Mouse (Mus musculus) liver, embryonic 11.5 days (tissue): Measurements from ENCODE around the gene Rpusd1. TPM values are rescaled to one million over a fixed set of nuclear protein-coding genes. Genes with fewer than 3 reads are reported as not detected.
A peak's percentile ranks its signal among the peaks of the same experiment; 100 is the strongest.

Source experiments
- ATAC-seq: fragments of 200-750 bp; cut with Nextera tagmentation; replicated peaks from 2 replicates; pipeline ENCODE4 v1.8.0; 2017; ENCODE audit warnings: moderate number of reproducible peaks, mild to moderate bottlenecking, moderate TSS enrichment, moderate library complexity; ENCODE audit not compliant: low FRiP score
- DNase-seq: peaks from one replicate; pipeline ENCODE4 v3.0.0-alpha.2; 2017; ENCODE audit warnings: low spot score
- H3K27ac ChIP-seq: fragments of 300-500 bp; sonication (generic); 2 replicates; pipeline ENCODE4 v1.5.1; 2014; ENCODE audit warnings: mild to moderate bottlenecking, low read depth, low read length, control low read depth
- H3K27me3 ChIP-seq: fragments of 300-500 bp; sonication (generic); replicated peaks from 2 replicates; pipeline ENCODE4 v1.6.1; 2014; ENCODE audit warnings: low read length, mixed read lengths; ENCODE audit not compliant: control insufficient read depth, insufficient read depth
- H3K36me3 ChIP-seq: fragments of 300-500 bp; sonication (generic); 2 replicates; pipeline ENCODE4 v1.6.1; 2014; ENCODE audit warnings: mild to moderate bottlenecking, low read length, moderate library complexity, mixed read lengths; ENCODE audit not compliant: control insufficient read depth, insufficient read depth
- H3K4me1 ChIP-seq: fragments of 300-500 bp; sonication (generic); replicated peaks from 2 replicates; pipeline ENCODE4 v1.6.1; 2014; ENCODE audit warnings: low read length, mixed read lengths; ENCODE audit not compliant: control insufficient read depth, insufficient read depth
- H3K4me2 ChIP-seq: fragments of 300-500 bp; sonication (generic); 2 replicates; pipeline ENCODE4 v1.6.1; 2014; ENCODE audit warnings: mild to moderate bottlenecking, control low read depth, moderate library complexity
- H3K4me3 ChIP-seq: fragments of 300-500 bp; sonication (generic); 2 replicates; pipeline ENCODE4 v1.5.1; 2014; ENCODE audit warnings: low read depth, low read length, control low read depth
- H3K9ac ChIP-seq: fragments of 300-500 bp; sonication (generic); 2 replicates; pipeline ENCODE4 v1.6.1; 2014; ENCODE audit warnings: low read depth, low read length, control low read depth
- H3K9me3 ChIP-seq: fragments of 300-500 bp; sonication (generic); 2 replicates; pipeline ENCODE4 v1.6.1; 2016; ENCODE audit warnings: low read length, inconsistent platforms, mixed read lengths; ENCODE audit not compliant: control insufficient read depth
- WGBS: fragments of 180-500 bp; shearing (Covaris S2); extraction: QIAGEN DNeasy Blood & Tissue Kit; methylation state at CpG from one replicate; pipeline ENCODE4 v1.1.7; 2014; 5-methylcytosine and 5-hydroxymethylcytosine counted together
- polyA plus RNA-seq: library from polyadenylated mRNA; unstranded; fragments of >200 nt; fragmentation: Nextera tagmentation; extraction: Ambion mirVana; gene quantifications from 2 replicates; pipeline ENCODE4 v1.2.1, GENCODE M21; 2014

The Rpusd1 gene
- polyA plus RNA-seq, 1 experiment from 2014 or later, result 17.5 TPM

- Histone ChIP-seq H3K9ac (no peak overlapping the region), H3K36me3 (no peaks in the 10 kb centered on the region), H3K27ac (no peak overlapping the region), H3K4me2 (no peak overlapping the region), H3K4me3 (no peak overlapping the region), H3K4me1 (no peaks in the 10 kb centered on the region), H3K9me3 (no peaks in the 10 kb centered on the region), H3K27me3 (no peaks in the 10 kb centered on the region)
- ATAC-seq (no peak), DNase-seq (no peak)
- WGBS, result 68% methylated on average over 9 of the region's 9 CpGs
Measured at GRCm38 (mm10) chr17:25756378-25757242, 29.1 kb downstream of the Rpusd1 start.

GRCm38 (mm10) chr17:25757691-25758090, 30.2 kb downstream of the Rpusd1 start:
- Histone ChIP-seq H3K27ac (no peak overlapping the region), H3K27me3 (no peaks in the 10 kb centered on the region), H3K4me3 (no peak overlapping the region), H3K9ac (no peak overlapping the region), H3K9me3 (no peaks in the 10 kb centered on the region), H3K36me3 (no peaks in the 10 kb centered on the region), H3K4me1 (no peaks in the 10 kb centered on the region), H3K4me2 (no peak overlapping the region)
- ATAC-seq (no peak), DNase-seq (no peak)
- 62% methylated on average over 3 of the region's 3 CpGs for WGBS

- H3K27me3 ChIP-seq, result no peaks in the 10 kb centered on the region
- no peak overlapping the region for H3K9ac ChIP-seq
- ATAC-seq (no peak), DNase-seq (no peak)
- no peaks in the 10 kb centered on the region for H3K36me3 ChIP-seq
- 71% methylated on average over 8 of the region's 8 CpGs for WGBS
- H3K4me1 ChIP-seq, result no peaks in the 10 kb centered on the region
- no peak overlapping the region for H3K4me3 ChIP-seq
- no peaks in the 10 kb centered on the region for H3K9me3 ChIP-seq
- H3K4me2 ChIP-seq, result no peak overlapping the region
- H3K27ac ChIP-seq, result no peak overlapping the region
Measured at GRCm38 (mm10) chr17:25760148-25760547, 32.7 kb downstream of the Rpusd1 start.

- ATAC-seq (no peak), DNase-seq (no peak)
- 47% methylated on average over 4 of the region's 4 CpGs for WGBS
- H3K27me3 ChIP-seq, result 0 out of 2 replicates have a peak, but pooled peaks cover 3% of the 10 kb centered on the region
- H3K27ac ChIP-seq, result no peak overlapping the region
- H3K4me3 ChIP-seq, result no peak overlapping the region
- H3K4me2 ChIP-seq, result no peak overlapping the region
- no peaks in the 10 kb centered on the region for H3K36me3 ChIP-seq
- H3K9ac ChIP-seq, result no peak overlapping the region
- no peaks in the 10 kb centered on the region for H3K4me1 ChIP-seq
- no peaks in the 10 kb centered on the region for H3K9me3 ChIP-seq
Measured at GRCm38 (mm10) chr17:25761561-25761970, 34.1 kb downstream of the Rpusd1 start.

GRCm38 (mm10) chr17:25762591-25762990, 35.1 kb downstream of the Rpusd1 start:
- no peak for ATAC-seq
- H3K4me1 ChIP-seq, result no peaks in the 10 kb centered on the region

GRCm38 (mm10) chr17:25765886-25766285, 38.4 kb downstream of the Rpusd1 start:
- H3K27ac ChIP-seq, result no peak overlapping the region
- peaks cover 3% of the 10 kb centered on the region; the same call in 1 of the 2 replicates for H3K27me3 ChIP-seq
- ATAC-seq, result no peak
- no peaks in the 10 kb centered on the region for H3K36me3 ChIP-seq
- no peak overlapping the region for H3K4me2 ChIP-seq
- DNase-seq, result no peak
- no peak overlapping the region for H3K4me3 ChIP-seq
- H3K4me1 ChIP-seq, result no peaks in the 10 kb centered on the region
- H3K9ac ChIP-seq, result no peak overlapping the region
- no peaks in the 10 kb centered on the region for H3K9me3 ChIP-seq
- 71% methylated on average over 5 of the region's 5 CpGs for WGBS

More at GRCm38 (mm10) chr17:25762591-25762990, 35.1 kb downstream of the Rpusd1 start:
- Histone ChIP-seq H3K4me2 (no peak overlapping the region), H3K36me3 (no peaks in the 10 kb centered on the region), H3K4me3 (no peak overlapping the region), H3K9ac (no peak overlapping the region), H3K9me3 (no peaks in the 10 kb centered on the region), H3K27me3 (peaks cover 3% of the 10 kb centered on the region; the same call in 1 of the 2 replicates), H3K27ac (no peak overlapping the region)
- no peak for DNase-seq
- 31% methylated on average over 3 of the region's 3 CpGs for WGBS

- Histone ChIP-seq H3K27me3 (peaks cover 6% of the 10 kb centered on the region; the same call in 1 of the 2 replicates), H3K4me3 (no peak overlapping the region), H3K27ac (no peak overlapping the region), H3K9me3 (no peaks in the 10 kb centered on the region), H3K4me2 (no peak overlapping the region), H3K9ac (no peak overlapping the region), H3K4me1 (peaks cover 6% of the 10 kb centered on the region), H3K36me3 (no peaks in the 10 kb centered on the region)
- no peak for ATAC-seq
- no peak for DNase-seq
- 53% methylated on average over 9 of the region's 9 CpGs for WGBS
Measured at GRCm38 (mm10) chr17:25769331-25769730, 41.9 kb downstream of the Rpusd1 start.

GRCm38 (mm10) chr17:25773549-25774120, 46.2 kb downstream of the Rpusd1 start, which contains the start of gene Narfl:
Gene Narfl, plus strand, starts transcription at chr17:25773776.
- H3K4me2 ChIP-seq, result peak within 1 kb of the TSS; percentile 91
- H3K9me3 ChIP-seq, result no peaks in the 10 kb centered on the region
- DNase-seq (peak; percentile 99), ATAC-seq (peak; percentile 83)
- peak within 1 kb of the TSS; percentile 71 for H3K4me3 ChIP-seq
- H3K36me3 ChIP-seq, result peaks cover 5% of the 10 kb centered on the region; the same call in 1 of the 2 replicates
- peaks cover 10% of the 10 kb centered on the region for H3K4me1 ChIP-seq
- H3K9ac ChIP-seq, result peak within 1 kb of the TSS; percentile 75
- H3K27ac ChIP-seq, result no peak within 1 kb of the TSS
- under 1% methylated on average over 37 of the region's 37 CpGs for WGBS
- peaks cover 3% of the 10 kb centered on the region; the same call in 1 of the 2 replicates for H3K27me3 ChIP-seq
